ENCODE assay signal across 15 mouse cellular contexts in the genomic region with DNA sequence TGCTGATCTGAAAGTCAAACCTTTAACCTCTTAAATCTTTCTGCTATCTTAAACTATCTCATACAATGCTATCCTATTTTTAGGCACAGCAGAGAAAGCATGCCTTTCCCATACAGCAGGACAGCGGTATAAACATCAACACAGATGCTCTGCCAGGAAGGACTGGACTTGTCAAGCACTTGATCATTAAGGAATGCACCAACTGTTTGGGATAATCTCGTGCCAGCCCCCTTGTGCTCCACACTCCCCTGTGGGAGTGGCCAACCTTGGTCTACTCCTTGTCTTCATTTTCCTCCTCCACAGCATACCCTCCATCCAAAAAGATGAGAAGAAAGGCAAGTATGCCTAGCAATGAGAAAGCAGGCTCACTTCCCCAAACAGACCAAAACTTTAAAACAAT.
DNase-seq lines count a peak whose midpoint lies in the region; ATAC-seq lines count a peak whose summit lies in the region.
"Had no signal": no experiment of that assay in that cellular context is flagged by ENCODE, and none has a peak within 500 bp of the region (broad histone marks: within the 10 kb centered on the region; RNA-seq: fewer than 3 reads in every experiment).

No protein-coding gene starts in this region.

- H3K4me2 ChIP-seq in heart, embryonic 11.5 days = peak overlapping the region; percentile 37
- H3K4me2 ChIP-seq in heart, embryonic 15.5 days = peak overlapping the region; percentile 14; the same call in 1 of the 2 replicates
- H3K4me2 ChIP-seq: hindbrain, embryonic 14.5 days; liver, embryonic 11.5 days; neural tube, embryonic 12.5 days had no signal

- no peak for ATAC-seq in heart, embryonic 11.5 days (replicated peaks; ENCODE audit: insufficient number of reproducible peaks, low FRiP score, low TSS enrichment)
- ATAC-seq in heart, embryonic 15.5 days (replicated peaks; ENCODE audit: insufficient number of reproducible peaks, insufficient read depth, low FRiP score, low read depth) = 0 out of 2 replicates have a peak, but pooled peaks have one; percentile 39
- ATAC-seq: CD4-positive, CD25-positive, alpha-beta regulatory T cell, adult 4 months had no signal

- DNase-seq in heart, postnatal 14 days = no peak
- peak; percentile 33 for DNase-seq in ovary, adult 18-20 months (ENCODE audit: low spot score)
- DNase-seq in ovary, postnatal 14 days (ENCODE audit: low spot score) = no peak
- DNase-seq in lung, postnatal 36 days = peak; percentile 19
- no peak for DNase-seq in natural killer cell, adult 2 months (ENCODE audit: low spot score in 2 of 2)
- DNase-seq: cerebellum, postnatal 25 days; gastrocnemius, postnatal 10 days; thymus, postnatal 4 days had no signal

- H3K4me1 ChIP-seq in heart, embryonic 11.5 days (ENCODE audit: control insufficient read depth, insufficient read depth, low read length) = peaks cover 28% of the 10 kb centered on the region
- peaks cover 26% of the 10 kb centered on the region for H3K4me1 ChIP-seq in heart, embryonic 15.5 days (replicated peaks)
- H3K4me1 ChIP-seq: neural tube, embryonic 12.5 days had no signal

- no peaks in the 10 kb centered on the region for H3K36me3 ChIP-seq in heart, embryonic 11.5 days (ENCODE audit: control insufficient read depth, insufficient read depth, low read length)
- no peaks in the 10 kb centered on the region for H3K36me3 ChIP-seq in heart, embryonic 15.5 days
- H3K36me3 ChIP-seq: neural tube, embryonic 12.5 days had no signal

- no peaks in the 10 kb centered on the region for H3K27me3 ChIP-seq in heart, embryonic 11.5 days (ENCODE audit: control insufficient read depth, insufficient read depth, low read length)
- H3K27me3 ChIP-seq in heart, embryonic 15.5 days = no peaks in the 10 kb centered on the region
- H3K27me3 ChIP-seq: neural tube, embryonic 12.5 days had no signal

- peak overlapping the region; percentile 42; the same call in 1 of the 2 replicates for H3K27ac ChIP-seq in heart, embryonic 11.5 days (ENCODE audit: low read depth, low read length)
- H3K27ac ChIP-seq in heart, embryonic 15.5 days = peak overlapping the region; percentile 69
- H3K27ac ChIP-seq: hindbrain, embryonic 14.5 days; neural tube, embryonic 12.5 days had no signal

- no peaks in the 10 kb centered on the region for H3K9me3 ChIP-seq in heart, embryonic 11.5 days (replicated peaks; ENCODE audit: control insufficient read depth, low read length)
- H3K9me3 ChIP-seq in heart, embryonic 15.5 days (replicated peaks) = no peaks in the 10 kb centered on the region
- H3K9me3 ChIP-seq: neural tube, embryonic 12.5 days had no signal

- intact Hi-C loops in heart, postnatal 14 days (cut with DNase I) = no loop called here

- WGBS in heart, embryonic 11.5 days (ENCODE audit: insufficient replicate concordance) = 10% methylated on average over 2 of the region's 2 CpGs
- 10% methylated on average over 2 of the region's 2 CpGs for WGBS in heart, embryonic 15.5 days

- H3K9ac ChIP-seq in heart, embryonic 11.5 days (ENCODE audit: low read depth, low read length) = no peak overlapping the region
- H3K9ac ChIP-seq in heart, embryonic 15.5 days = no peak overlapping the region
- H3K9ac ChIP-seq: hindbrain, embryonic 14.5 days; neural tube, embryonic 12.5 days had no signal

- no peak overlapping the region for H3K4me3 ChIP-seq in heart, embryonic 11.5 days (ENCODE audit: low read depth, low read length)
- no peak overlapping the region for H3K4me3 ChIP-seq in heart, embryonic 15.5 days
- H3K4me3 ChIP-seq: erythroblast, embryonic 14.5 days; neural tube, embryonic 12.5 days had no signal

Comparison
In these comparisons a context has a peak if more than half of its experiments do, and no peak if none do; other contexts are left out.
1. DNase-seq: peak in ovary, adult 18-20 months (single experiment) and lung, postnatal 36 days (single experiment); none in heart, postnatal 14 days (0 of 2), ovary, postnatal 14 days (single experiment) and natural killer cell, adult 2 months (0 of 2).